Mouse (Mus musculus) kidney, adult 18-20 months (tissue): ENCODE data around the gene Naa16.

Experiments used
- DNase-seq: peaks from one replicate; pipeline ENCODE4 v3.0.0; 2021

The Naa16 gene

DNA sequence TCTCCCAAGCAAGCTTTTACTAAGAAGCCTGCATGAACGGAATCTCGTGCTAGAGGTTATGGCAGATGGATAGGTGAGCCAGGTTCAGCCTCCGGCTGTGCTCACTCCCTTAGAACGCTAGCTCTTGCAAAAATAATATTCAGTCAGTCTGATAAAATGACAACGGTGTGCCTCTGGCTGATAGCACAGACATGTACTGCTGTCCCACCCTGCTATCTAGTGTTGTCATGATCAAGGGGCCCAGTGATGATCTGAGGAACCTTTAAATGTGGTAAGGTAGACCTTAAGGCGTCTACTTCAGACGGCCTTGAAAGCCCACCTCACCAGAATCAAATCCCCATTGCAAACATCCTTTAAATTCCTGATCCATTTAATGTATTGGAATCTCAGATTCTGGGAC, 94.4 kb downstream of the Naa16 start:
- DNase-seq, result no peak

- no peak for DNase-seq
Observed at GRCm38 (mm10) chr14:79295579-79295978, 95.0 kb downstream of the Naa16 start.

- DNase-seq, result no peak
Observed at GRCm38 (mm10) chr14:79294950-79295349, 95.6 kb downstream of the Naa16 start.

DNA sequence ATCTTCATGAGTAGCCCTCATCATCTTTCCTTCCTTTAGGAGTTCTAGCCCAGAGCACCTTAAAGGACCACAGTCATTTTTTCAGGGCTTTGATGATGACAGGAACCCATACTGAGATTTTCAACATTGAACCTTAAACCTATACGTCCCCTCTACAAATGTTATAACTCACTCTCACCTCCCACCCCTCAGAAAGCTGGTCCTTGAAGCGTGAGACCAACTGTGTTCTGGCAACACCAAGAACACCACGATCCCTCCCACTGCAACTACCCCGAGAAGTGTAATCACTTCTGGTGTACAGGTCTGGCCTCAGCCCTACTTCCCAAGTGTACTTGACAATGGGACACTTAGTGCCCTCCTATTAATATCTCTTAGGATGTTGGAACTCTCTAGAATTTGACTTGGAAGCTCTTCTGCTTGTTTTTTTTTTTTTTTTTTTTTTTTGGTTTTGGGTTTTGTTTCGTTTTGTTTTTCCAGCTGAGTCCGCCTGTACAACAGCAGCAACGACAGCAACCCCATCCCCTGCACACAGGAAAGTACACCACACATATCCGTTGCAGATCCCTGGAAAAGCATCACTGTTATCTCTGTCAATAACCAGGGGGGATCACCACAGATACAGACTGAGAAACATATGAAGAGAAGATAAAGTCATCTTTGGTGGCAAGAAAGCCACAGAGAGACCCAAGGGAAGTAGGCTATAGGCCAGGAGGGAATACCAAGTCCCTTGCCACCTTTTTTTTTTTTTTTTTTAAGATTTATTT, 96.3 kb downstream of the Naa16 start:
- DNase-seq, result no peak

DNA sequence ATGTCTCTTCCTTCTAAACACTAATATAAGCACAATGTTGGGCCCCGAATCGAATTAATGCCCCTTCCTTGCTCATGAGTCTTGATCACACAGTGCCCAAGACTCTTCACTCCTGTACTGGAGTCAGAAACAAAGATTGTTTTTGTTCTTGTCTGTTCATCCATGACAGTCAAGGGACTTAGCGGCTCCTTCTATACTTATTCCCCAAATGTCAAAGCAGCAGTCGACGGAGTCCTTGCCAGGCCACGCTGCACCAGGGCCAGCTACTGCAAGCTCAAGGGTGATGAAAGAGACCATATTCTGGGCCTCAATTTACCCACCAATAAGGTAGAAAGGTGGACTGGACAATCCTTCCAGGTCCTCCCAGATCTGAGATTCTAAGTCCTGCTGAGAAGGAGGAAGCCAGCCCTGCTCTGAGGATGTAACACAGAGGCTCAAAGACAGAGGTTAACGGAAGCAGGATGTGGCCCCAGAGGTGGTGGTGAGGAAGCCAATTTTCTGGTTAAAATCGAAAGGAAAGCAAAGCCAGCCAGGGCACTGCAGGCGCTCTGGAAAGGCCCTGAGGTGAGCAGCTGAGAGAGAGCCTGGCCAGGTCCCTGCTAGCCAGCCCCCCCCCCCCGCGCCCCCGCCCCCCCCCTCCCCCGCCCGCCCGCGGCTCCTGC, 97.3 kb downstream of the Naa16 start:
- peak; percentile 48 for DNase-seq

DNA sequence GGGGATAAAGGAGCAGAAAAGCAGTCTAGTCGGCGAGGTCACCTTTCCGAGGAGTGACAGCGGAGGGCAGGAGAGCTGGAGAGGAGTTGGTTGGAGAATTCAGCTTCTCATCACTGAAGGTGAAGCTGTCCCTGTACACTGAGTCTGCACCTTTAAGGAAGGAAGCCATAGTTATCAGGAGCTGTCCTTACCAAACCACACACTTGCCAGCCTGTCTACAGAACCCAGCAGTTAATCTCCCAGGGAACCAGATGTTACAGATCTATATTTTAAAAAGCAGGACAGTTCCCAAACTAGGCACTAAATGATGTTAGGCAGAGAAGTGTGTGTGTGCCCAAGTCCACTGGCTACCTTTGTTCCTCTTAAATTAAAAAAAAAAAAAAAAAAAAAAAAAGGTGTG, 98.9 kb downstream of the Naa16 start:
- no peak for DNase-seq

DNA sequence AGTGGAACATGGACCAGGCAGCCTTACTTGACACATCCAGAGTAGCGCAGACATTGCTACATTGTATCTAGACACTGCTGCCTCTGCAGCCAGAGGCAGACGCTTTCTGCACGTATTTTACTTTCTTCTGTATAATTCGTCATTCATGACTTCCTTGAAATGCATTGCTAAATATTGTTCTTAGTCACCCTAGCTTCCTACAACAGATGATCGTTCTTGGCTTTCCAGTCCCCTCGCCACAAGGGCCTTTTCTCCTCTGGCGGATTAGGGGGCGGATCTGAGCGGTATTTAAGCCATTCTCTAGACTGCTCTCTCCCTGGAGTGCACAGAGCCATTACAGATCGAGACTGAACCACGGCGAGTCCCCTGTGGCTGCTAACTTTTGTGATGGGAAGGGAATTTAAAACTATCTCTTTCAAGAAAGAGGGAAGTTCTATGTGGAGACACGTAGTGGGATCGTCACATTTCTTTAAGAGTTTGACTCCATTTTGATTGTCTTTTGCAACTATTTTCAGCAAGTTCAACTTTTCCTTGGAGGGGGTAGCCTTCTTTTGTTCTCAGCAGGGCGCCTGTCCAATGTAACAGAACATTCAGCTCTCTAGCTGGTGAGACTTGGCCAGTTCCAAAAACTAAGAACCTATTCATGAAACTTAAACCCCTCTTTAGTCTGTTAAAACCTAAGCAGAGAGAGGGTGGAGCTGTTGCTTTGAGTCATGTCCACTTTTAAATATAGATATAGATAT, 99.7 kb downstream of the Naa16 start:
- DNase-seq, result no peak

DNA sequence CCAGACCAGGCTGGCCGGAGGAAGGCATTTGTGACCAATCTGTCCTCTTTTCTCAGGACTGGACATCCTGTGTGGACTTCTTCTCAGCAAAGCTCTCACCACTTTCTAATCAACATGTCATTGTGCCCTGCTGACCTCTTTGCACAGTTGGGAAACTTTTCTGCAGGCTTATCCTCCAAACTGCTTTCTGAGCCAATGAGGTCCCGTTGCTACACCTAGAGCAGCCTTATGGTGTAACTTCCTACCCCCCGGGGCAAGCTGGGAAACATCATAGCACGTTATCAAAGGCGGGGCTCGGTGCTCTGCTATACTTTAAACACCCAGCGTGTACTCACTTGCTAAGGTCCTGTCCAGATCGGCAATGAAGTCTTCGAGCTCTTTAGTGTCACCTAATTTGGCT, 100.7 kb downstream of the Naa16 start:
- no peak for DNase-seq

- no peak for DNase-seq
Observed at GRCm38 (mm10) chr14:79288280-79288679, 102.3 kb downstream of the Naa16 start.

GRCm38 (mm10) chr14:79287251-79287863, 103.2 kb downstream of the Naa16 start:
- DNase-seq, result no peak

DNA sequence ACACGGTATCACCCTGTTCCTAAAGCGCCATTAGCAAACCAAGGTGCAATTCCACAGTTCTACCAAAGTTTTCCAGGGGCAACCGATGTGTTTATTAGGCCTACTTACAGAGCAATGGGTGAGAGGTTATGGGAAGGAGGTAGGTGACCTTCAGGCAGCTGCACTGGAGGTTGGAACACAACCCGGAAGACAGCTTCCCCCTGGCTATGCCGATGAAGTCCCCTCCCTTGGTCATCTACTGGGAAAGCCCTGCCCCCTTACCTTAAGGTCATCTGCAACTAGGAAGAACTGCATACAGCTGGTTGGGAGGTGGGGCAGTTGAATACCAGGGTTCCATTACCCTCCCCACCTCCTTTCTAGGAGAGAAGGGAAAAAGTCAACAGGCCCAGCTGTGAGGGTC, 105.0 kb downstream of the Naa16 start:
- no peak for DNase-seq

DNA sequence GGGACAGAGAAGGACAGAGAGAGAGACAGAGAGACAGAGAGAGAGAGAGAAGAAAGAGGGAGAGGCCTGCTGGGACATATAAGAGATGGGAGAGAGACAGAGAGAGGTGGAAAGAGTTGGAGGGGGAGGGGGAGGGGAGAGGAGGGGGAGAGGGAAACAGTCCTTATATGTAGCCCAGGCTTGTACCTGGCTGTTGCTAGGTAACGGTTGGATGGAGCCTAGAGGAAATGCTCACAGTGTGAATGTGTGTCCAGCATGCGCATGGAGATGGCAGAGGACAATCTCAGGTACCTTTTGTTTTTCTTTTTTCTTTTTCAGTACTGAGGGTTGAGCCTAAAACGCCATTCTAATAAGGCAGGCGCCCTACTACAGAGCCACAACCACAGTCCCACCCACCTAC, 106.0 kb downstream of the Naa16 start:
- no peak for DNase-seq

- DNase-seq, result no peak
Observed at GRCm38 (mm10) chr14:79283952-79284351, 106.6 kb downstream of the Naa16 start.

- no peak for DNase-seq
Observed at GRCm38 (mm10) chr14:79281894-79282553, 108.6 kb downstream of the Naa16 start.

GRCm38 (mm10) chr14:79280456-79280855, 110.1 kb downstream of the Naa16 start:
- DNase-seq, result no peak

DNA sequence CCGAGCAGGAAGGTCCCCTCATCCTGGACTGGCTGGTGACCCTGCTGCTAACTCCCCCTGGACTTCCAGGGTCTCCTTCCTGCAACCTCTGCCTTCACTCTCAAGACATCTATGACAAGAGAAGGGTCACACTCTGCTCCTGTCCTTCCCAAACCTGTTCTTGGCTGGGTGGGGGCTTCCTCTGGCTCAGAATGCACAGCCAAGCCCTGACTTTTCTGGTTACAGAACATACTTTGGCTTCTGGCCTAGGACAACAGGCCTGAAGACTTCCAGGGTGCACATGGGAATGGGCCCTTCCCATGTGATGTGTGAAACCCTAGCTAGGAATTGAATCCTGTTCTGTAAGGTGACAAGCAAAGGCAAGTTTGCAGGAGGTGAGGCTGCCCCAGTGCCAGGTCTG, 111.1 kb downstream of the Naa16 start:
- DNase-seq, result no peak

DNA sequence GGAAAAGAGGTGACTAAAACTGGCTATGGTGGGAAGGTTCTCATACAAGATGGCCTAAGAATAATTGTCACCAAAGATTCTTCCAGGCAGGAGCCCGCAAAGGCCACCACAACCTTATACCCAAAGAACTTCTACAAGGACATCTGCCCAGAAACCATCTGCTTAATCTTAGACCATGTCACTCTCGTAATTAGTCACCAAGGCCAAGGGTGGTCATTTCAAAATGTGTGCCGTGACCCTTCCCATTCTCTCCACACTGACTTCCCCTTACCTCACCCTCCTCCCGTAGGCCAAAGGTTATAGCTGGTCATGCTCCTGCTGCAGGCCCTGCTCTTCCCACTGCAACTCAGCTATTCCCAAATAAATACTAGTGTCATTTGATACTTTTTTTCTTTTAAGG, 111.7 kb downstream of the Naa16 start:
- no peak for DNase-seq

- DNase-seq, result peak; percentile 53
Observed at GRCm38 (mm10) chr14:79277922-79278321, 112.7 kb downstream of the Naa16 start.

DNA sequence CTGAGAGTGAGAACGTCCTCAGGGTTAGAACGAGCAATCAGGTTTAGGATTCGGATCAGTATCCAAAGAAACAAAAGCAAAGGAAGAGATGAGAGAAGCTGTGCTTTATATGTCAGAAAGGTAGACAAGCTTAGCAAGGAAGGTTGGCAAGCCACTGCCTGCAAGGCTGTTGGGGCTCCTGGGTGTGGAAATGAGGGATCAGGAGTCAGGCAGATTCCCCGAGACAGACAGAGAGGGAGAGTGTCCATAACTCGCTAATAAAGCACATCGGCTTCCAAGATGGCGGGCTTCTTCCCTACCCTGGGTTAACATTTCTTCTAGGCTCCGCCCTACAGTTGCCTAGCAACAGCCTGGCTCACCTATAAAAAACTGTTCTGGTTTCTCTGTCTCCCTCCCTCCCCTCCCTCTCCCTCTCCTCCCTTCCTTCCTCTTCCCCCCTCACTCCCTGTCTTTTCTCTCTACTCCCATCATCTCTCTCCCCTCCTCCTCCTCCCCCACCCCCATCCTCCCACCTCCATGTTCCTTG, 114.6 kb downstream of the Naa16 start:
- no peak for DNase-seq

GRCm38 (mm10) chr14:79275441-79275840, 115.1 kb downstream of the Naa16 start:
- DNase-seq, result no peak
